Comparison of ENCODE assay signal across 26 mouse cellular contexts in genomic region chr7:19305796-19306765, GRCm38 (mm10). TPM values are rescaled to one million over a fixed set of nuclear protein-coding genes. Genes with fewer than 3 reads are reported as not detected.
DNase-seq lines count a peak whose midpoint lies in the region; ATAC-seq lines count a peak whose summit lies in the region.
"Had no signal": no experiment of that assay in that cellular context is flagged by ENCODE, and none has a peak within 500 bp of the region (broad histone marks: within the 10 kb centered on the region; RNA-seq: fewer than 3 reads in every experiment).

No protein-coding gene starts in this region.

- WGBS in heart, embryonic 13.5 days, result 46% methylated on average over 16 of the region's 16 CpGs
- 54% methylated on average over 16 of the region's 16 CpGs for WGBS in midbrain, embryonic 11.5 days
- 52% methylated on average over 16 of the region's 16 CpGs for WGBS in midbrain, embryonic 13.5 days

- no peaks in the 10 kb centered on the region for H3K9me3 ChIP-seq in heart, embryonic 13.5 days
- H3K9me3 ChIP-seq in midbrain, embryonic 11.5 days (ENCODE audit: control insufficient read depth, low read length), result no peaks in the 10 kb centered on the region
- H3K9me3 ChIP-seq in midbrain, embryonic 13.5 days, result no peaks in the 10 kb centered on the region
- H3K9me3 ChIP-seq: forebrain, embryonic 12.5 days; heart, embryonic 15.5 days had no signal

- peaks cover 62% of the 10 kb centered on the region for H3K27me3 ChIP-seq in heart, embryonic 13.5 days (replicated peaks)
- H3K27me3 ChIP-seq in midbrain, embryonic 11.5 days (ENCODE audit: control insufficient read depth, insufficient read depth, low read length), result peaks cover 56% of the 10 kb centered on the region
- peaks cover 68% of the 10 kb centered on the region for H3K27me3 ChIP-seq in midbrain, embryonic 13.5 days
- 0 out of 2 replicates have a peak, but pooled peaks cover 2% of the 10 kb centered on the region for H3K27me3 ChIP-seq in splenic B cell, adult 2 months (ENCODE audit: control insufficient read depth, insufficient read depth, low read length, poor library complexity, severe bottlenecking)
- H3K27me3 ChIP-seq: Patski had no signal

- DNase-seq in CD4-positive, CD25-positive, alpha-beta regulatory T cell, adult 2 months (ENCODE audit: low read depth, low spot score), result peak; percentile 51
- no peak for DNase-seq in heart, postnatal 10 days
- DNase-seq in midbrain, embryonic 11.5 days (ENCODE audit: low spot score, missing footprints), result peak; percentile 73
- DNase-seq in splenic B cell, adult 2 months (ENCODE audit: low read depth, low spot score), result peak; percentile 53
- DNase-seq in gastrocnemius, postnatal 36 days, result no peak
- DNase-seq: adrenal gland, postnatal 10 days; adrenal gland, postnatal 36 days; gastrocnemius, postnatal 10 days; heart, postnatal 14 days; heart, postnatal 4 days had no signal

- peak overlapping the region; percentile 42; the same call in 1 of the 2 replicates for H3K9ac ChIP-seq in heart, embryonic 13.5 days
- no peak overlapping the region for H3K9ac ChIP-seq in midbrain, embryonic 11.5 days (ENCODE audit: low read length)
- H3K9ac ChIP-seq in midbrain, embryonic 13.5 days (replicated peaks), result no peak overlapping the region

- H3K4me3 ChIP-seq in heart, embryonic 13.5 days, result no peak overlapping the region
- H3K4me3 ChIP-seq in midbrain, embryonic 11.5 days (ENCODE audit: low read depth, low read length), result no peak overlapping the region
- no peak overlapping the region for H3K4me3 ChIP-seq in midbrain, embryonic 13.5 days (replicated peaks)

- H3K4me2 ChIP-seq in heart, embryonic 13.5 days, result no peak overlapping the region
- no peak overlapping the region for H3K4me2 ChIP-seq in midbrain, embryonic 11.5 days
- no peak overlapping the region for H3K4me2 ChIP-seq in midbrain, embryonic 13.5 days (replicated peaks)

- H3K27ac ChIP-seq in heart, embryonic 13.5 days (replicated peaks), result no peak overlapping the region
- no peak overlapping the region for H3K27ac ChIP-seq in midbrain, embryonic 11.5 days (ENCODE audit: low read depth, low read length)
- no peak overlapping the region for H3K27ac ChIP-seq in midbrain, embryonic 13.5 days
- H3K27ac ChIP-seq: forebrain, embryonic 12.5 days; heart, embryonic 15.5 days; hindbrain, embryonic 14.5 days; hindbrain, postnatal 0 days had no signal

- ATAC-seq in CD4-positive, CD25-positive, alpha-beta regulatory T cell, adult 4 months, result no peak
- ATAC-seq in heart, embryonic 13.5 days (ENCODE audit: extremely low read depth, insufficient number of reproducible peaks, low FRiP score, low TSS enrichment), result no peak
- ATAC-seq in midbrain, embryonic 11.5 days (ENCODE audit: low FRiP score), result no peak
- ATAC-seq in midbrain, embryonic 13.5 days, result no peak
- ATAC-seq: forebrain, embryonic 16.5 days; hindbrain, postnatal 0 days; intestine, postnatal 0 days; Patski had no signal

- intact Hi-C loops in heart, postnatal 10 days (cut with DNase I), result no loop called here
- intact Hi-C loops in gastrocnemius, postnatal 36 days (cut with DNase I), result no loop called here

- H3K36me3 ChIP-seq in heart, embryonic 13.5 days, result no peaks in the 10 kb centered on the region
- H3K36me3 ChIP-seq in midbrain, embryonic 11.5 days (ENCODE audit: control insufficient read depth, insufficient read depth, low read length), result no peaks in the 10 kb centered on the region
- no peaks in the 10 kb centered on the region for H3K36me3 ChIP-seq in midbrain, embryonic 13.5 days
- no peaks in the 10 kb centered on the region; the same call in 1 of the 2 replicates for H3K36me3 ChIP-seq in splenic B cell, adult 2 months (ENCODE audit: control insufficient read depth, insufficient read depth, low read length, poor library complexity, severe bottlenecking)
- H3K36me3 ChIP-seq: forebrain, embryonic 12.5 days; heart, embryonic 15.5 days had no signal

- H3K4me1 ChIP-seq in heart, embryonic 13.5 days, result peaks cover 51% of the 10 kb centered on the region
- H3K4me1 ChIP-seq in midbrain, embryonic 11.5 days (ENCODE audit: control insufficient read depth, insufficient read depth, low read length), result peaks cover 30% of the 10 kb centered on the region
- H3K4me1 ChIP-seq in midbrain, embryonic 13.5 days (replicated peaks), result peaks cover 55% of the 10 kb centered on the region

RNA-seq across cellular contexts. Expression of gene Fosb, which starts 3.8 kb away (rescaled TPM):
- polyA plus RNA-seq in CD4-positive, CD25-positive, alpha-beta regulatory T cell, adult 4 months (2017; shearing (Covaris generic)), result 1 to 10 TPM in 1 of 2 experiments, under 1 TPM in 1; 0.35 to 2.7 TPM
- polyA plus RNA-seq in heart, embryonic 13.5 days (2015; fragmentation: Nextera tagmentation; extraction: Ambion mirVana), result 0.14 and 0.16 TPM in 2 replicates
- total RNA-seq in heart, postnatal 10 days (2021), result under 1 TPM; 0.48 to 0.60 TPM
- polyA plus RNA-seq in midbrain, embryonic 11.5 days (2014; fragmentation: Nextera tagmentation; extraction: Ambion mirVana), result 0.04 TPM in 1 of 2 replicates, not detected in the other
- not detected in 2 replicates for polyA plus RNA-seq in midbrain, embryonic 13.5 days (2015; fragmentation: Nextera tagmentation; extraction: Ambion mirVana)
- under 1 TPM; 0.15 to 0.31 TPM for total RNA-seq in gastrocnemius, postnatal 36 days (2021)
- polyA plus RNA-seq: embryonic facial prominence, embryonic 11.5 days; forebrain, embryonic 12.5 days; hindbrain, embryonic 11.5 days had no signal

RNA-seq across cellular contexts. Expression of gene Rtn2, which starts 23.7 kb away (rescaled TPM):
- not detected for polyA plus RNA-seq in CD4-positive, CD25-positive, alpha-beta regulatory T cell, adult 4 months (2017; shearing (Covaris generic))
- polyA plus RNA-seq in heart, embryonic 13.5 days (2015; fragmentation: Nextera tagmentation; extraction: Ambion mirVana), result 26.1 and 29.3 TPM in 2 replicates
- 10 to 100 TPM; 67.9 to 82.8 TPM for total RNA-seq in heart, postnatal 10 days (2021)
- 48.5 and 53.2 TPM in 2 replicates for polyA plus RNA-seq in midbrain, embryonic 11.5 days (2014; fragmentation: Nextera tagmentation; extraction: Ambion mirVana)
- 97.4 and 102 TPM in 2 replicates for polyA plus RNA-seq in midbrain, embryonic 13.5 days (2015; fragmentation: Nextera tagmentation; extraction: Ambion mirVana)
- 1,000 to 10,000 TPM in 1 of 2 experiments, 100 to 1,000 TPM in 1; 974 to 1,054 TPM for total RNA-seq in gastrocnemius, postnatal 36 days (2021)

RNA-seq across cellular contexts. Expression of gene Ppm1n, which starts 26.2 kb away (rescaled TPM):
- 1 to 10 TPM; 1.7 to 2.1 TPM for polyA plus RNA-seq in CD4-positive, CD25-positive, alpha-beta regulatory T cell, adult 4 months (2017; shearing (Covaris generic))
- polyA plus RNA-seq in heart, embryonic 13.5 days (2015; fragmentation: Nextera tagmentation; extraction: Ambion mirVana), result not detected in 2 replicates
- under 1 TPM in 1 of 2 experiments, not detected in 1; 0.67 TPM for total RNA-seq in heart, postnatal 10 days (2021)
- polyA plus RNA-seq in midbrain, embryonic 11.5 days (2014; fragmentation: Nextera tagmentation; extraction: Ambion mirVana), result 0.18 and 0.50 TPM in 2 replicates
- polyA plus RNA-seq in midbrain, embryonic 13.5 days (2015; fragmentation: Nextera tagmentation; extraction: Ambion mirVana), result 0.34 and 0.88 TPM in 2 replicates
- total RNA-seq in gastrocnemius, postnatal 36 days (2021), result under 1 TPM in 1 of 2 experiments, not detected in 1; 0.35 TPM
- total RNA-seq: adrenal gland, adult 18-20 months; adrenal gland, postnatal 36 days; common myeloid progenitor, adult 5-6 weeks; gastrocnemius, postnatal 10 days; gastrocnemius, postnatal 4 days; heart, adult 8-10 months; heart, postnatal 14 days had no signal
- polyA plus RNA-seq: embryonic facial prominence, embryonic 11.5 days; hindbrain, embryonic 11.5 days had no signal

RNA-seq across cellular contexts. Expression of gene Vasp, which starts 34.5 kb away (rescaled TPM):
- 100 to 1,000 TPM in 1 of 2 experiments, 10 to 100 TPM in 1; 52.3 to 109 TPM for polyA plus RNA-seq in CD4-positive, CD25-positive, alpha-beta regulatory T cell, adult 4 months (2017; shearing (Covaris generic))
- 81.2 and 81.7 TPM in 2 replicates for polyA plus RNA-seq in heart, embryonic 13.5 days (2015; fragmentation: Nextera tagmentation; extraction: Ambion mirVana)
- total RNA-seq in heart, postnatal 10 days (2021), result 10 to 100 TPM; 84.0 to 98.6 TPM
- polyA plus RNA-seq in midbrain, embryonic 11.5 days (2014; fragmentation: Nextera tagmentation; extraction: Ambion mirVana), result 46.0 and 46.9 TPM in 2 replicates
- polyA plus RNA-seq in midbrain, embryonic 13.5 days (2015; fragmentation: Nextera tagmentation; extraction: Ambion mirVana), result 28.6 and 38.0 TPM in 2 replicates
- total RNA-seq in gastrocnemius, postnatal 36 days (2021), result 10 to 100 TPM; 15.9 to 20.6 TPM

RNA-seq across cellular contexts. Expression of gene Ercc1, which starts 38.5 kb away (rescaled TPM):
- polyA plus RNA-seq in CD4-positive, CD25-positive, alpha-beta regulatory T cell, adult 4 months (2017; shearing (Covaris generic)), result 10 to 100 TPM; 71.2 to 78.1 TPM
- 62.6 and 62.7 TPM in 2 replicates for polyA plus RNA-seq in heart, embryonic 13.5 days (2015; fragmentation: Nextera tagmentation; extraction: Ambion mirVana)
- 10 to 100 TPM; 40.1 to 43.2 TPM for total RNA-seq in heart, postnatal 10 days (2021)
- polyA plus RNA-seq in midbrain, embryonic 11.5 days (2014; fragmentation: Nextera tagmentation; extraction: Ambion mirVana), result 111 and 118 TPM in 2 replicates
- polyA plus RNA-seq in midbrain, embryonic 13.5 days (2015; fragmentation: Nextera tagmentation; extraction: Ambion mirVana), result 84.1 and 91.9 TPM in 2 replicates
- total RNA-seq in gastrocnemius, postnatal 36 days (2021), result 10 to 100 TPM; 24.5 to 29.0 TPM

Comparison
In these comparisons a context has a peak if more than half of its experiments do, and no peak if none do; other contexts are left out.
1. DNase-seq: peak in CD4-positive, CD25-positive, alpha-beta regulatory T cell, adult 2 months (single experiment), midbrain, embryonic 11.5 days (single experiment) and splenic B cell, adult 2 months (single experiment); none in heart, postnatal 10 days (0 of 2) and gastrocnemius, postnatal 36 days (0 of 2).
2. RNA of gene Rtn2, which starts 23.7 kb away (polyA plus RNA-seq): 97.4 to 102 TPM in midbrain, embryonic 13.5 days, 48.5 to 53.2 TPM in midbrain, embryonic 11.5 days and 26.1 to 29.3 TPM in heart, embryonic 13.5 days; not detected in CD4-positive, CD25-positive, alpha-beta regulatory T cell, adult 4 months; every median in the first group is over 10 times any median in the second.